Mouse (Mus musculus) cerebellum, adult 2 months (tissue): ENCODE measurements around the gene Olfr553. TPM values are rescaled to one million over a fixed set of nuclear protein-coding genes. Genes with fewer than 3 reads are reported as not detected.

Experiments
- DNase-seq, 2 experiments: peaks; one replicate each; pipeline ENCODE4 v3.0.0; 2021
- H3K27ac ChIP-seq: fragments of 200-500 bp; 2 replicates; pipeline ENCODE4 v1.5.1; 2012; ENCODE audit warnings: low read length, control low read depth, inconsistent platforms; ENCODE audit not compliant: insufficient read depth
- H3K27me3 ChIP-seq: fragments of 200-500 bp; 2 replicates; pipeline ENCODE4 v1.6.1; 2012; ENCODE audit warnings: inconsistent platforms, mild to moderate bottlenecking, low read length, moderate library complexity; ENCODE audit not compliant: control insufficient read depth, insufficient read depth
- H3K4me1 ChIP-seq: fragments of 200-500 bp; 2 replicates; pipeline ENCODE4 v1.6.1; 2011; ENCODE audit warnings: low read length; ENCODE audit not compliant: control insufficient read depth, insufficient read depth
- H3K4me3 ChIP-seq: fragments of 200-500 bp; replicated peaks from 2 replicates; pipeline ENCODE3; 2011; ENCODE audit warnings: mild to moderate bottlenecking, low read depth, low read length, control low read depth; ENCODE audit not compliant: insufficient read depth
- CTCF ChIP-seq: fragments of 200-500 bp; IDR thresholded peaks from 2 replicates; pipeline ENCODE4 v1.5.1; 2011; ENCODE audit warnings: low read depth, mild to moderate bottlenecking, control low read depth, low read length, moderate library complexity, borderline replicate concordance; ENCODE audit not compliant: insufficient read depth
- POLR2A ChIP-seq: fragments of 200-500 bp; IDR thresholded peaks from 2 replicates; pipeline ENCODE4 v1.6.1; 2011; ENCODE audit warnings: low read length, control low read depth, borderline replicate concordance; ENCODE audit not compliant: insufficient read depth
- WGBS: fragments of 180-500 bp; shearing (Covaris S2); methylation state at CpG from one replicate; pipeline ENCODE4 v1.1.7; 2018; 5-methylcytosine and 5-hydroxymethylcytosine counted together
- polyA plus RNA-seq: library from polyadenylated mRNA; depleted of rRNA; stranded (reverse); fragments of >200 nt; gene quantifications from 2 replicates; pipeline ENCODE4 v1.2.3, GENCODE M21; 2012; rRNA removed

Gene Olfr553
- polyA plus RNA-seq, 1 experiment, result not detected

- peak within 1 kb of the TSS; percentile 39 for H3K4me3 ChIP-seq
- WGBS, result 27% methylated on average over 10 of the region's 10 CpGs
- H3K4me1 ChIP-seq, result no peaks in the 10 kb centered on the region; the same call in 1 of the 2 replicates
- no peak within 1 kb of the TSS for H3K27ac ChIP-seq
- DNase-seq, result peak; percentile 44 to 58
- no peak for TF ChIP-seq CTCF
- no peak for TF ChIP-seq POLR2A
- no peaks in the 10 kb centered on the region for H3K27me3 ChIP-seq
Observed at GRCm38 (mm10) chr7:102564999-102565997, 52.7 kb downstream of the Olfr553 start, which contains the start of gene Trim21. Gene Trim21, minus strand, starts transcription at chr7:102565486.

Other genes with a start within 250 kb of the Olfr553 start
- 17.0 and 20.0 TPM in 2 replicates for gene Rrm1, start 176.5 kb downstream of the Olfr553 start, polyA plus RNA-seq
- not detected in 2 replicates for gene Olfr543, start 136.5 kb downstream of the Olfr553 start, polyA plus RNA-seq
- gene Olfr544, start 129.9 kb downstream of the Olfr553 start, polyA plus RNA-seq, result not detected in 2 replicates
- not detected in 2 replicates for gene Olfr545, start 118.6 kb downstream of the Olfr553 start, polyA plus RNA-seq
- gene Olfr547, start 83.5 kb downstream of the Olfr553 start, polyA plus RNA-seq, result not detected in 2 replicates
- gene Olfr548-ps1, start 77.3 kb downstream of the Olfr553 start, polyA plus RNA-seq, result not detected in 2 replicates
- gene Olfr549, start 68.3 kb downstream of the Olfr553 start, polyA plus RNA-seq, result not detected in 2 replicates
- 1.8 and 2.2 TPM in 2 replicates for gene Trim21, start 52.7 kb downstream of the Olfr553 start, polyA plus RNA-seq
- gene Olfr550, start 46.8 kb downstream of the Olfr553 start, polyA plus RNA-seq, result not detected in 2 replicates
- gene Olfr551, start 26.3 kb downstream of the Olfr553 start, polyA plus RNA-seq, result not detected in 2 replicates
- not detected in 2 replicates for gene Olfr552, start 20.4 kb downstream of the Olfr553 start, polyA plus RNA-seq
- not detected in 2 replicates for gene Olfr554, start 20.2 kb upstream of the Olfr553 start, polyA plus RNA-seq
- gene Olfr555, start 40.6 kb upstream of the Olfr553 start, polyA plus RNA-seq, result not detected in 2 replicates
- not detected in 2 replicates for gene Olfr556, start 46.7 kb upstream of the Olfr553 start, polyA plus RNA-seq
- gene Trim68, start 69.1 kb upstream of the Olfr553 start, polyA plus RNA-seq, result 7.2 and 7.8 TPM in 2 replicates
- gene Olfr557, start 77.7 kb upstream of the Olfr553 start, polyA plus RNA-seq, result not detected in 2 replicates
- gene Olfr558, start 84.0 kb upstream of the Olfr553 start, polyA plus RNA-seq, result 0.49 and 0.52 TPM in 2 replicates
- gene Olfr33, start 100.9 kb upstream of the Olfr553 start, polyA plus RNA-seq, result not detected in 2 replicates
- gene Olfr559, start 109.3 kb upstream of the Olfr553 start, polyA plus RNA-seq, result not detected in 2 replicates
- 0.07 TPM in 1 of 2 replicates, not detected in the other for gene Olfr560, start 141.1 kb upstream of the Olfr553 start, polyA plus RNA-seq
- 0.51 and 0.75 TPM in 2 replicates for gene Olfr78, start 141.3 kb upstream of the Olfr553 start, polyA plus RNA-seq
- gene Olfr561, start 153.0 kb upstream of the Olfr553 start, polyA plus RNA-seq, result not detected in 2 replicates
- gene Olfr564, start 185.3 kb upstream of the Olfr553 start, polyA plus RNA-seq, result not detected in 2 replicates
- not detected in 2 replicates for gene Olfr566, start 240.5 kb upstream of the Olfr553 start, polyA plus RNA-seq